Mouse (Mus musculus): ENCODE measurements at regions not wholly inside any gene's neighbourhood (a gene's known extent, or its start where the extent isn't known, plus 50 kb on each side); places are given as distances from the start of the nearest gene placed in this dataset.

GRCm38 (mm10) chr14:80176464-80176863 lies 192.6 kb downstream of the Olfm4 start:
- TF ChIP-seq CTCF (IDR thresholded peaks at IDR 0.05; ENCODE audit: low read depth, low read length) (no peak), GATA1 (IDR thresholded peaks at IDR 0.05; ENCODE audit: borderline replicate concordance, low read length) (no peak), POLR2AphosphoS5 (IDR thresholded peaks at IDR 0.05; ENCODE audit: insufficient replicate concordance, low read depth, low read length) (no peak), TAL1 (conservative IDR thresholded peaks at IDR 0.05; ENCODE audit: low read depth, low read length) (no peak), GATA2 (IDR thresholded peaks at IDR 0.05; ENCODE audit: borderline replicate concordance, low read depth, low read length) (no peak)
